Mouse (Mus musculus): ENCODE measurements at regions not wholly inside any gene's neighbourhood (a gene's known extent, or its start where the extent isn't known, plus 50 kb on each side); places are given as distances from the start of the nearest gene placed in this dataset.

DNA sequence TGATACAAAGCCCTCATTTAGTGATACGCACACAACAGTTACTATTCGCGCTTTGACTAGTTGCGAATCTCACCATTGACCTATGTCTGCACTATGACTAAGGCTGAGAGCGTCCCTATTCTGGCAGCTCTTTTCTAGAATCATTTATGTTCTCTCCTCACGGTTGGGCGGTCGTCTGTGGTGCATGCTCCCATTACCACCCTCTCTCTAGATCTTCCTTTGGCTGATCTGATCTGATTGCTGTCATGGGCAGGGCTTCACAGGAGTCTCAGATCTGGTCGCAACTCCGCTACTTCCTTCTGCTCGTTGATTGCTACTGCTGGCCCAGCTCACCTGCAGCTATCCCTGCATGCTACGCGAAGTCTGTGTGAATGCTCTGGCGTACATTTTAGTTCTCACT lies 239.2 kb upstream of the BC052040 start:
- no peak for ATAC-seq (ENCODE audit: insufficient read depth, low FRiP score)
- no peaks in the 10 kb centered on the region for H3K9me3 ChIP-seq (replicated peaks; ENCODE audit: control insufficient read depth, low read length)
- WGBS, result 93% methylated on average over 14 of the region's 14 CpGs
- H3K9ac ChIP-seq (ENCODE audit: low read length), result no peak overlapping the region
- H3K36me3 ChIP-seq (ENCODE audit: control insufficient read depth, insufficient read depth, low read length), result no peaks in the 10 kb centered on the region
- H3K27ac ChIP-seq (ENCODE audit: low read length), result no peak overlapping the region
- H3K4me2 ChIP-seq (ENCODE audit: low read depth, low read length), result no peak overlapping the region
- H3K4me3 ChIP-seq (replicated peaks; ENCODE audit: low read length), result no peak overlapping the region
- no peaks in the 10 kb centered on the region for H3K27me3 ChIP-seq (ENCODE audit: control insufficient read depth, insufficient read depth, low read length)
- H3K4me1 ChIP-seq (ENCODE audit: control insufficient read depth, insufficient read depth, low read length), result peaks cover 7% of the 10 kb centered on the region

- Histone ChIP-seq H3K9me3 (replicated peaks; ENCODE audit: control insufficient read depth, low read length) (no peaks in the 10 kb centered on the region), H3K9ac (ENCODE audit: low read length) (no peak overlapping the region), H3K36me3 (ENCODE audit: control insufficient read depth, insufficient read depth, low read length) (no peaks in the 10 kb centered on the region), H3K4me1 (ENCODE audit: control insufficient read depth, insufficient read depth, low read length) (peaks cover 11% of the 10 kb centered on the region), H3K4me2 (ENCODE audit: low read depth, low read length) (no peak overlapping the region), H3K27ac (ENCODE audit: low read length) (no peak overlapping the region), H3K27me3 (ENCODE audit: control insufficient read depth, insufficient read depth, low read length) (no peaks in the 10 kb centered on the region), H3K4me3 (replicated peaks; ENCODE audit: low read length) (no peak overlapping the region)
- ATAC-seq (ENCODE audit: insufficient read depth, low FRiP score), result no peak
- WGBS, result 38% methylated on average over 6 of the region's 6 CpGs
These were observed 235.0 kb upstream of the BC052040 start for GRCm38 (mm10) chr2:115346551-115346950.

DNA sequence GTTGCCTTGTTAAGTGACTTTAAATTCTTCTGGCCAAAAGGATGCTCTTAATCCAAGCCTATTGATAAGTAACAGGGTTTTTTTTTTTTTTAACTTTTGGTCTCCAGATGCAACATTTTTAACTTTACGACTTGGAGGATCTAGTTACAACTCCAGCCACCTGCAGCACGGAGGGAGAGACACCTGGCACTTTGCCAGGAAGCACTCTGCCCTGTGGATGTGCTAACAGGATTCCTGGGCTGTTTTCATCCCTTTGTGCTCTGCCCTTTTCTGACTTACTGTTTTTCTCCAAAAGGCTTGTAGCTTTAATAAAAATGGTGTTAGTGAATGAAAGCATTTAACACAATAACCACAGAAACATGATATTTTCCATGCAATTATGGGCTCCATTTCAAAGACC lies 233.3 kb upstream of the BC052040 start:
- 16% methylated on average over 2 of the region's 2 CpGs for WGBS
- Histone ChIP-seq H3K4me1 (ENCODE audit: control insufficient read depth, insufficient read depth, low read length) (peaks cover 11% of the 10 kb centered on the region), H3K4me2 (ENCODE audit: low read depth, low read length) (no peak overlapping the region), H3K27ac (ENCODE audit: low read length) (no peak overlapping the region), H3K9me3 (replicated peaks; ENCODE audit: control insufficient read depth, low read length) (no peaks in the 10 kb centered on the region), H3K9ac (ENCODE audit: low read length) (no peak overlapping the region), H3K36me3 (ENCODE audit: control insufficient read depth, insufficient read depth, low read length) (no peaks in the 10 kb centered on the region), H3K27me3 (ENCODE audit: control insufficient read depth, insufficient read depth, low read length) (no peaks in the 10 kb centered on the region), H3K4me3 (replicated peaks; ENCODE audit: low read length) (no peak overlapping the region)
- ATAC-seq (ENCODE audit: insufficient read depth, low FRiP score), result no peak

DNA sequence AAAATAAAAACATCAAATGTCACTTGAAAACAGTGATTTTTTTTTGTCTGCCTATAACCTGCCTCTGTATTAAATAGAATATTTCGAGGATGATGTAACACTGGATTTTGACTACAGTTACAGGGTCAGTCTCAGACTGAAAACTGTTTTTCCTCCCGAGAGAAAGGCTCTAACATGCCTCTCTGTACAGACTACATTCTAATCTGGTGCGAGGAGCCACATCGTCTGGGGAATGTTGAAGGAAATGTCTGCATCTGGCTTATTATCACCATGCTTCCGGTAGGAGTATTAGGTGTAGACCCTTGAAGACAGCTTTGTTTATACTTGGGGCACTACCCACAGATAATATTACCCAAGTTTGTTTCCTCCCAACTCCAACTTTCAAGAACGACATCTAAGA lies 210.4 kb upstream of the BC052040 start:
- no peak for ATAC-seq (ENCODE audit: insufficient read depth, low FRiP score)
- H3K9ac ChIP-seq (ENCODE audit: low read length), result no peak overlapping the region
- H3K4me3 ChIP-seq (replicated peaks; ENCODE audit: low read length), result no peak overlapping the region
- no peaks in the 10 kb centered on the region for H3K4me1 ChIP-seq (ENCODE audit: control insufficient read depth, insufficient read depth, low read length)
- 50% methylated on average over 6 of the region's 6 CpGs for WGBS
- no peaks in the 10 kb centered on the region for H3K9me3 ChIP-seq (replicated peaks; ENCODE audit: control insufficient read depth, low read length)
- no peak overlapping the region for H3K4me2 ChIP-seq (ENCODE audit: low read depth, low read length)
- H3K36me3 ChIP-seq (ENCODE audit: control insufficient read depth, insufficient read depth, low read length), result no peaks in the 10 kb centered on the region
- H3K27me3 ChIP-seq (ENCODE audit: control insufficient read depth, insufficient read depth, low read length), result no peaks in the 10 kb centered on the region
- no peak overlapping the region for H3K27ac ChIP-seq (ENCODE audit: low read length)

- H3K4me1 ChIP-seq (ENCODE audit: control insufficient read depth, insufficient read depth, low read length), result no peaks in the 10 kb centered on the region
- H3K27me3 ChIP-seq (ENCODE audit: control insufficient read depth, insufficient read depth, low read length), result no peaks in the 10 kb centered on the region
- ATAC-seq (ENCODE audit: insufficient read depth, low FRiP score), result no peak
- no peak overlapping the region for H3K9ac ChIP-seq (ENCODE audit: low read length)
- no peaks in the 10 kb centered on the region for H3K36me3 ChIP-seq (ENCODE audit: control insufficient read depth, insufficient read depth, low read length)
- WGBS, result 82% methylated on average over 5 of the region's 5 CpGs
- H3K9me3 ChIP-seq (replicated peaks; ENCODE audit: control insufficient read depth, low read length), result no peaks in the 10 kb centered on the region
- no peak overlapping the region for H3K4me2 ChIP-seq (ENCODE audit: low read depth, low read length)
- H3K27ac ChIP-seq (ENCODE audit: low read length), result no peak overlapping the region
- no peak overlapping the region for H3K4me3 ChIP-seq (replicated peaks; ENCODE audit: low read length)
These were observed 206.2 kb upstream of the BC052040 start for GRCm38 (mm10) chr2:115375336-115375735.

- Histone ChIP-seq H3K36me3 (ENCODE audit: control insufficient read depth, insufficient read depth, low read length) (no peaks in the 10 kb centered on the region), H3K27ac (ENCODE audit: low read length) (peak overlapping the region; percentile 64; the same call in 1 of the 2 replicates), H3K9ac (ENCODE audit: low read length) (no peak overlapping the region), H3K9me3 (replicated peaks; ENCODE audit: control insufficient read depth, low read length) (no peaks in the 10 kb centered on the region), H3K4me2 (ENCODE audit: low read depth, low read length) (peak overlapping the region; percentile 34; the same call in 1 of the 2 replicates), H3K4me3 (replicated peaks; ENCODE audit: low read length) (no peak overlapping the region), H3K4me1 (ENCODE audit: control insufficient read depth, insufficient read depth, low read length) (peaks cover 12% of the 10 kb centered on the region; the same call in 1 of the 2 replicates), H3K27me3 (ENCODE audit: control insufficient read depth, insufficient read depth, low read length) (no peaks in the 10 kb centered on the region)
- ATAC-seq (ENCODE audit: insufficient read depth, low FRiP score), result peak; percentile 88
- 39% methylated on average over 13 of the region's 13 CpGs for WGBS
These were observed 196.9 kb upstream of the BC052040 start for GRCm38 (mm10) chr2:115384414-115385180.

GRCm38 (mm10) chr2:115385207-115386168 lies 196.0 kb upstream of the BC052040 start:
- no peak overlapping the region for H3K4me3 ChIP-seq (replicated peaks; ENCODE audit: low read length)
- H3K27me3 ChIP-seq (ENCODE audit: control insufficient read depth, insufficient read depth, low read length), result no peaks in the 10 kb centered on the region
- 38% methylated on average over 16 of the region's 16 CpGs for WGBS
- no peaks in the 10 kb centered on the region for H3K36me3 ChIP-seq (ENCODE audit: control insufficient read depth, insufficient read depth, low read length)
- H3K4me2 ChIP-seq (ENCODE audit: low read depth, low read length), result peak overlapping the region; percentile 34
- H3K9me3 ChIP-seq (replicated peaks; ENCODE audit: control insufficient read depth, low read length), result no peaks in the 10 kb centered on the region
- peaks cover 12% of the 10 kb centered on the region; the same call in 1 of the 2 replicates for H3K4me1 ChIP-seq (ENCODE audit: control insufficient read depth, insufficient read depth, low read length)
- H3K27ac ChIP-seq (ENCODE audit: low read length), result peak overlapping the region; percentile 87
- peak; percentile 78 for ATAC-seq (ENCODE audit: insufficient read depth, low FRiP score)
- peak overlapping the region; percentile 35; the same call in 1 of the 2 replicates for H3K9ac ChIP-seq (ENCODE audit: low read length)

- H3K9ac ChIP-seq (ENCODE audit: low read length), result no peak overlapping the region
- H3K4me3 ChIP-seq (replicated peaks; ENCODE audit: low read length), result no peak overlapping the region
- H3K27ac ChIP-seq (ENCODE audit: low read length), result no peak overlapping the region
- WGBS, result 83% methylated on average over 7 of the region's 7 CpGs
- H3K4me2 ChIP-seq (ENCODE audit: low read depth, low read length), result no peak overlapping the region
- no peaks in the 10 kb centered on the region for H3K36me3 ChIP-seq (ENCODE audit: control insufficient read depth, insufficient read depth, low read length)
- ATAC-seq (ENCODE audit: insufficient read depth, low FRiP score), result no peak
- H3K4me1 ChIP-seq (ENCODE audit: control insufficient read depth, insufficient read depth, low read length), result peaks cover 3% of the 10 kb centered on the region; the same call in 1 of the 2 replicates
- no peaks in the 10 kb centered on the region for H3K9me3 ChIP-seq (replicated peaks; ENCODE audit: control insufficient read depth, low read length)
- H3K27me3 ChIP-seq (ENCODE audit: control insufficient read depth, insufficient read depth, low read length), result no peaks in the 10 kb centered on the region
These were observed 189.9 kb upstream of the BC052040 start for GRCm38 (mm10) chr2:115391575-115391974.

Measured in stomach, embryonic 16.5 days (tissue).